Mouse (Mus musculus) neural tube, embryonic 14.5 days (tissue): ENCODE data around the gene Srxn1. TPM values are rescaled to one million over a fixed set of nuclear protein-coding genes. Genes with fewer than 3 reads are reported as not detected.
A peak's percentile ranks its signal among the peaks of the same experiment; 100 is the strongest.

Source experiments
- ATAC-seq: fragments of 200-750 bp; cut with Nextera tagmentation; 2 replicates; pipeline ENCODE4 v1.8.0; 2017; ENCODE audit warnings: low read depth, mild to moderate bottlenecking, moderate TSS enrichment, moderate library complexity
- H3K27ac ChIP-seq: fragments of 300-500 bp; sonication (generic); 2 replicates; pipeline ENCODE4 v1.5.1; 2014; ENCODE audit warnings: low read depth, mild to moderate bottlenecking, control low read depth, low read length, moderate library complexity, mixed read lengths
- H3K27me3 ChIP-seq: fragments of 300-500 bp; sonication (generic); 2 replicates; pipeline ENCODE4 v1.6.1; 2014; ENCODE audit warnings: low read length; ENCODE audit not compliant: control insufficient read depth, insufficient read depth
- H3K36me3 ChIP-seq: fragments of 300-500 bp; sonication (generic); 2 replicates; pipeline ENCODE4 v1.6.1; 2014; ENCODE audit warnings: low read length, mixed read lengths; ENCODE audit not compliant: control insufficient read depth, insufficient read depth
- H3K4me1 ChIP-seq: fragments of 300-500 bp; sonication (generic); 2 replicates; pipeline ENCODE4 v1.6.1; 2014; ENCODE audit warnings: low read length; ENCODE audit not compliant: control insufficient read depth, insufficient read depth
- H3K4me2 ChIP-seq: fragments of 300-500 bp; sonication (generic); 2 replicates; pipeline ENCODE4 v1.6.1; 2014; ENCODE audit warnings: mild to moderate bottlenecking, low read depth, low read length, control low read depth
- H3K4me3 ChIP-seq: fragments of 300-500 bp; sonication (generic); 2 replicates; pipeline ENCODE4 v1.5.1; 2014; ENCODE audit warnings: low read depth, low read length, control low read depth, mixed read lengths
- H3K9ac ChIP-seq: fragments of 300-500 bp; sonication (generic); replicated peaks from 2 replicates; pipeline ENCODE4 v1.6.1; 2014; ENCODE audit warnings: low read depth, mild to moderate bottlenecking, control low read depth, low read length, mixed read lengths
- H3K9me3 ChIP-seq: fragments of 300-500 bp; sonication (generic); 2 replicates; pipeline ENCODE4 v1.6.1; 2016; ENCODE audit warnings: low read length; ENCODE audit not compliant: control insufficient read depth
- WGBS: fragments of 180-500 bp; shearing (Covaris S2); extraction: QIAGEN DNeasy Blood & Tissue Kit; methylation state at CpG from one replicate; pipeline ENCODE4 v1.1.7; 2014; 5-methylcytosine and 5-hydroxymethylcytosine counted together
- polyA plus RNA-seq: library from polyadenylated mRNA; unstranded; fragments of >200 nt; fragmentation: Nextera tagmentation; extraction: Ambion mirVana; gene quantifications from 2 replicates; pipeline ENCODE4 v1.2.1, GENCODE M21; 2014

Gene Srxn1
- polyA plus RNA-seq, 1 experiment from 2014 or later, result 23.4 TPM

DNA sequence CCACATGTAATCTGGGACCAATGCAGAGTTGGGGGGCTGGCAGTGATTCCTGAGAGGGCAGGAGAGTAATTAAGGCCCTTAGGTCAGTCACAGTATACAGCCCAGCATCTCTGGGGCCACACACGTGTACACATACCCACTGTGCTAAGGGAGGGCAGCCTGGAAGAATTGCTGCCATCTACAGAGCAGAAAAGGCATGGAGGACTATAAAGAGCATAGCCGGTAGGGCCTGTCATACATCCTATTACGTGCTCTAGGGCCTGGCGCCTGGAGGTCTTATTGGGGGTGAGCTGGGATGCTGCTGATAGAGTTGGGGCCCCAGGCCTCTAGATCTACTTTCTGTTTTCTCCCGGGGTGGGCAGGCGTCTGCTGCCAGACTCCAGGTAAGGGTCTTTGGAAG lies 18.9 kb upstream of the Srxn1 start:
- no peak for ATAC-seq
- H3K36me3 ChIP-seq, result peaks cover 11% of the 10 kb centered on the region
- H3K9ac ChIP-seq, result peak overlapping the region; percentile 17; the same call in 1 of the 2 replicates
- no peaks in the 10 kb centered on the region for H3K9me3 ChIP-seq
- no peaks in the 10 kb centered on the region for H3K27me3 ChIP-seq
- WGBS, result 47% methylated on average over 6 of the region's 6 CpGs
- H3K4me2 ChIP-seq, result peak overlapping the region; percentile 95
- peaks cover 41% of the 10 kb centered on the region for H3K4me1 ChIP-seq
- peak overlapping the region; percentile 10; the same call in 1 of the 2 replicates for H3K4me3 ChIP-seq
- H3K27ac ChIP-seq, result 0 out of 2 replicates have a peak overlapping the region, but pooled peaks have one; percentile 30

DNA sequence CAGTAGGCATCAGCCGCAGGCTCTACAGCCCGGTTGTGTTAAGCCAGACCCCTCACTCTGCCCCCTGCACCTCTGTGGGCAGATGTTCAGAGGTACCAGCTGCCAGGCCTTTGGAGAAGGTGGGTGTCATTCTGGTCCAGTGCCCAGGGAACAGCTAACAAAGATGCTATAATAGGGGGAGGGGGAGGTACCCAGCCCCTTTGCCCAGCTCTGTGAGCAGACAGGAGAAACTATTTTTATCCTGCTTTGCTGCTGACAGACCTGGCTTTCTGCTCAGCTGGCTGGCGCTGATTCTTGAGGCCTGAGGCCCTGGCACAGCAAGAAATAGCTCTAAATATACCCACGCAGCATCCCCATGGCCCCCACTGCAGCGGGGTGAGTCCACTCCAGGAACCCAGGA lies 18.2 kb upstream of the Srxn1 start:
- Histone ChIP-seq H3K27ac (peak overlapping the region; percentile 30; the same call in 1 of the 2 replicates), H3K4me3 (peak overlapping the region; percentile 10; the same call in 1 of the 2 replicates)

DNA sequence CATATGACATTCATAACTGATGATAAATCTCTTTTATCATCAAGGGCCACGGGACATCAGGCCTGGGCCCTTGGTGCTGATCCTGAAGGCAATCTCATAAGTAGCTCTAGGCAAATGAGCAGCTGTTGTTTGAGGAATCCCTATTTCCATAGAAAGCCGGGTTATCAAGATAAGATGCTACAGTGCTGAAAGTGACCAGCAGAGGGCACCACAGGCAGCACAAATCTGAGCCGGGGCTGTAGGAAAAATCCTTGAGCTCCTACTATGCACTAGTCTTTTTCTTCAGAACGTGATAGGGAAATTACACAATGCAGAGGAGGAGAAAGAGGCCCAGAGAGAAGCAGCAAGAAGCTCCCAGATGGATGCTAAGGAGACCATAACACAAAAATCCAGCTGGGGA lies 16.2 kb upstream of the Srxn1 start:
- no peak for ATAC-seq
- no peak overlapping the region for H3K4me2 ChIP-seq
- 5% methylated on average over 4 of the region's 4 CpGs for WGBS
- no peaks in the 10 kb centered on the region for H3K9me3 ChIP-seq
- H3K9ac ChIP-seq, result no peak overlapping the region
- no peak overlapping the region for H3K4me3 ChIP-seq
- H3K27ac ChIP-seq, result 0 out of 2 replicates have a peak overlapping the region, but pooled peaks have one; percentile 23
- H3K36me3 ChIP-seq, result peaks cover 11% of the 10 kb centered on the region
- H3K27me3 ChIP-seq, result no peaks in the 10 kb centered on the region
- peaks cover 48% of the 10 kb centered on the region for H3K4me1 ChIP-seq

More for the DNA sequence above, 18.2 kb upstream of the Srxn1 start:
- WGBS, result 45% methylated on average over 5 of the region's 5 CpGs
- Histone ChIP-seq H3K9ac (peak overlapping the region; percentile 26; the same call in 1 of the 2 replicates), H3K36me3 (peaks cover 11% of the 10 kb centered on the region), H3K9me3 (no peaks in the 10 kb centered on the region), H3K27me3 (no peaks in the 10 kb centered on the region), H3K4me1 (peaks cover 41% of the 10 kb centered on the region), H3K4me2 (peak overlapping the region; percentile 95)
- ATAC-seq, result no peak

DNA sequence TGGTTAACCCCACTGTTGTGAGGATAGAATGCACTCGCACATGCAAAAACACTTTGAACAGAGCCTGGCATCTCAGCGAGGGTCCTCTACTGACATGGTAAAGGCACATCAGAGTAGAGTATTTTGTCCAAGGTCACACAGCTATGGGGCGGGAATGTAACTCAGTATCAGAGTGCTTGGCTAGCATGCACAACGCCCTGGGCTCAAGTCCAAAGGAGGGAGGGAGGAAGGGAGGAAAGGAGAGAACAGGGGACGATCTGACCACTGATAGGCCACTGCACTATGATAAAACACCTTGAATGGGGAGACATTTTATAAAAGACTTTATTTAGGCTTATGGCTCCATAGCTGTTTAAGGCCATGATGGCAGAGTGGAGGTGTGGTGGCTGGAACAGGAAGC lies 15.7 kb upstream of the Srxn1 start:
- Histone ChIP-seq H3K36me3 (peaks cover 11% of the 10 kb centered on the region), H3K4me3 (no peak overlapping the region), H3K9me3 (no peaks in the 10 kb centered on the region), H3K4me2 (no peak overlapping the region), H3K9ac (no peak overlapping the region), H3K27ac (0 out of 2 replicates have a peak overlapping the region, but pooled peaks have one; percentile 23), H3K4me1 (peaks cover 44% of the 10 kb centered on the region), H3K27me3 (no peaks in the 10 kb centered on the region)
- 82% methylated on average over 5 of the region's 5 CpGs for WGBS
- ATAC-seq, result no peak

GRCm38 (mm10) chr2:152090486-152090885 lies 14.8 kb upstream of the Srxn1 start:
- no peak overlapping the region for H3K9ac ChIP-seq
- peaks cover 43% of the 10 kb centered on the region for H3K4me1 ChIP-seq
- 71% methylated on average over 5 of the region's 5 CpGs for WGBS
- H3K9me3 ChIP-seq, result no peaks in the 10 kb centered on the region
- H3K27me3 ChIP-seq, result no peaks in the 10 kb centered on the region
- H3K4me3 ChIP-seq, result no peak overlapping the region
- ATAC-seq, result no peak
- peaks cover 10% of the 10 kb centered on the region for H3K36me3 ChIP-seq
- H3K4me2 ChIP-seq, result no peak overlapping the region
- no peak overlapping the region for H3K27ac ChIP-seq

- H3K27me3 ChIP-seq, result no peaks in the 10 kb centered on the region
- H3K4me3 ChIP-seq, result no peak overlapping the region
- H3K4me2 ChIP-seq, result no peak overlapping the region
- H3K9me3 ChIP-seq, result no peaks in the 10 kb centered on the region
- peaks cover 5% of the 10 kb centered on the region; the same call in 1 of the 2 replicates for H3K36me3 ChIP-seq
- WGBS, result 16% methylated on average over 12 of the region's 12 CpGs
- H3K4me1 ChIP-seq, result peaks cover 33% of the 10 kb centered on the region
- H3K27ac ChIP-seq, result peak overlapping the region; percentile 35; the same call in 1 of the 2 replicates
- ATAC-seq, result no peak
- H3K9ac ChIP-seq, result no peak overlapping the region
Measured at GRCm38 (mm10) chr2:152091342-152092056, 13.8 kb upstream of the Srxn1 start.

GRCm38 (mm10) chr2:152092927-152093326 lies 12.4 kb upstream of the Srxn1 start:
- H3K4me1 ChIP-seq, result peaks cover 19% of the 10 kb centered on the region

DNA sequence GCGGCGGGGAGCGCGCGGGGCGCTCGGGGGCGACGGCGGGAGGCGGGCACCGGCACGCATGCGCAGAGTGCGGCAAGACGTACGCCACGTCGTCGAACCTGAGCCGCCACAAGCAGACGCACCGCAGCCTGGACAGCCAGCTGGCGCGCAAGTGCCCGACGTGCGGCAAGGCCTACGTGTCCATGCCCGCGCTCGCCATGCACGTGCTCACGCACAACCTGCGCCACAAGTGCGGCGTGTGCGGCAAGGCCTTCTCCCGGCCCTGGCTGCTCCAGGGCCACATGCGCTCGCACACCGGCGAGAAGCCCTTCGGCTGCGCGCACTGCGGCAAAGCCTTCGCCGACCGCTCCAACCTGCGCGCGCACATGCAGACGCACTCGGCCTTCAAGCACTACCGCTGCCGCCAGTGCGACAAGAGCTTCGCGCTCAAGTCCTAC lies 11.9 kb upstream of the Srxn1 start:
- ATAC-seq, result no peak
- H3K27me3 ChIP-seq, result no peaks in the 10 kb centered on the region
- H3K4me1 ChIP-seq, result peaks cover 19% of the 10 kb centered on the region
- H3K4me2 ChIP-seq, result peak overlapping the region; percentile 29; the same call in 1 of the 2 replicates
- WGBS, result 3% methylated on average over 52 of the region's 60 CpGs
- peaks cover 5% of the 10 kb centered on the region; the same call in 1 of the 2 replicates for H3K36me3 ChIP-seq
- peak overlapping the region; percentile 20 for H3K4me3 ChIP-seq
- no peaks in the 10 kb centered on the region for H3K9me3 ChIP-seq
- H3K9ac ChIP-seq, result peak overlapping the region; percentile 21
- peak overlapping the region; percentile 18; the same call in 1 of the 2 replicates for H3K27ac ChIP-seq

More at GRCm38 (mm10) chr2:152092927-152093326, 12.4 kb upstream of the Srxn1 start:
- Histone ChIP-seq H3K9me3 (no peaks in the 10 kb centered on the region), H3K4me3 (peak overlapping the region; percentile 20), H3K27ac (peak overlapping the region; percentile 39), H3K9ac (no peak overlapping the region; the same call in 1 of the 2 replicates), H3K4me2 (peak overlapping the region; percentile 29; the same call in 1 of the 2 replicates), H3K27me3 (no peaks in the 10 kb centered on the region), H3K36me3 (peaks cover 5% of the 10 kb centered on the region; the same call in 1 of the 2 replicates)
- WGBS, result 4% methylated on average over 34 of the region's 45 CpGs
- ATAC-seq, result no peak
